Mouse (Mus musculus) heart, postnatal 0 days (tissue): ENCODE measurements around the gene Cecr2.

Source experiments
- CTCF ChIP-seq: IDR thresholded peaks from 2 replicates; pipeline ENCODE4 v1.5.1; 2016; ENCODE audit warnings: antibody characterized with exemption, control low read depth, low read depth
- EP300 ChIP-seq: IDR thresholded peaks from 2 replicates; pipeline ENCODE4 v1.6.1; 2016; ENCODE audit warnings: antibody characterized with exemption, low read depth

- TF ChIP-seq CTCF, result no peak
- TF ChIP-seq EP300, result no peak
These were observed 722 bp downstream of the Cecr2 start for GRCm38 (mm10) chr6:120666761-120667421.
